Mouse (Mus musculus) kidney, adult 2 months (tissue): ENCODE data around the gene Cxcr5.

ENCODE experiments used
- CTCF ChIP-seq: fragments of 200-500 bp; conservative IDR thresholded peaks from 2 replicates; pipeline ENCODE4 v1.5.1; 2011; ENCODE audit warnings: low read depth, mild to moderate bottlenecking, control low read depth, low read length, moderate library complexity, mixed read lengths; ENCODE audit not compliant: insufficient read depth, insufficient read length
- POLR2A ChIP-seq: fragments of 200-500 bp; IDR thresholded peaks from one replicate; pipeline ENCODE4 v1.6.1; 2011; ENCODE audit warnings: low read depth, low read length, control low read depth

DNA sequence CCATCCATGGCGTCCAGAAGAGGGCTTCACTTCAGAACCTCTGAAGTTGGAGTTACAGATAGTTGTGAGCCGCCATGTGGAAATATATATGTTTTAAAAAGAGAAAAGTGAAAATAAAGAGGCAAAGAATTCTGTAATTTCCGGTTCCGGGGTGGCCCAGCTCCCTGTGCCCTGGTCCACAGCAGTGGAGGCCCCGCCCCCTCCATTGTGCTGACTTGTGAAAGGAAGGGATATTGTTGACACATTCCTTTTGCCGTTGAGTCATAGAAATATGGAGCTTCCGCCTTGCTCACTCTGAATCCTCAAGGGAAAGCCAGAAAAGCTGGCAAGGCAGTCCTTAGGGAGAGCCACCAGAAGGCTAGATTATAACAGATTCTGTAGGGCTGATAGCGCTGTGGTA is 9.5 kb downstream of the Cxcr5 start:
- TF ChIP-seq CTCF (no peak), POLR2A (no peak)
